Comparison of ENCODE assay signal across 7 mouse cellular contexts in the genomic region with DNA sequence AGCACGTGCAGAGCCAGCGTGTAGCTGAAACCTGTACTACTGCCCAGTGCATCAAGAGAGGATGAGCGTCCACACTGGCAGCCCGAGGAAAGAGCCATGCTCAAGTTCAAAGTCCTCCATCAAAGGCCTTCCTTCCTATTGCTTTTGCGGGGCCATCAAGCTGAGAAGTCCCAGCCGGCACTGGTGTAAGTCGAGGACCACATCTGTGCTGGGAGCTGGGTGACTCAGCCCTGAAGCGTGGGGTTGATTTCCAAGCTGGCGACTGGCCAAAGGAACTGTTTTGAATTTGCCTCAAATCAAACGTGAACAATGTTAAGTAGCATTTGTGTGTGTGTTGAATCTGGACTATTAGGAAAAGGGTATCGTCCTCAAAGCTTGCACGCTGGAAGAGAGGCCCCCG. TPM values are rescaled to one million over a fixed set of nuclear protein-coding genes. Genes with fewer than 3 reads are reported as not detected.
A peak's percentile ranks its signal among the peaks of the same experiment; 100 is the strongest.
DNase-seq lines count a peak whose midpoint lies in the region; ATAC-seq and TF ChIP-seq lines count a peak whose summit lies in the region.

No protein-coding gene starts in this region.

- TF ChIP-seq EP300 in lung, postnatal 0 days (IDR thresholded peaks at IDR 0.05) = no peak

- no peak overlapping the region for H3K4me3 ChIP-seq in lung, postnatal 0 days (ENCODE audit: low read depth, low read length)
- H3K4me3 ChIP-seq in liver, embryonic 11.5 days (ENCODE audit: low read depth, low read length) = no peak overlapping the region

- no peak for TF ChIP-seq CTCF in lung, postnatal 0 days (IDR thresholded peaks at IDR 0.05)

- no peaks in the 10 kb centered on the region for H3K27me3 ChIP-seq in lung, postnatal 0 days (replicated peaks; ENCODE audit: insufficient read depth, low read length)
- H3K27me3 ChIP-seq in liver, embryonic 11.5 days (replicated peaks; ENCODE audit: control insufficient read depth, insufficient read depth, low read length) = peaks cover 5% of the 10 kb centered on the region; the same call in 1 of the 2 replicates

- no peaks in the 10 kb centered on the region for H3K36me3 ChIP-seq in lung, postnatal 0 days (ENCODE audit: insufficient read depth, low read length)
- H3K36me3 ChIP-seq in liver, embryonic 11.5 days (ENCODE audit: control insufficient read depth, insufficient read depth, low read length) = no peaks in the 10 kb centered on the region

- peaks cover 4% of the 10 kb centered on the region; the same call in 1 of the 2 replicates for H3K4me1 ChIP-seq in lung, postnatal 0 days (ENCODE audit: insufficient read depth, low read depth, low read length)
- no peaks in the 10 kb centered on the region for H3K4me1 ChIP-seq in liver, embryonic 11.5 days (replicated peaks; ENCODE audit: control insufficient read depth, insufficient read depth, low read length)

- no peak overlapping the region for H3K4me2 ChIP-seq in lung, postnatal 0 days (replicated peaks; ENCODE audit: low read depth, low read length)
- H3K4me2 ChIP-seq in liver, embryonic 11.5 days = no peak overlapping the region

- H3K27ac ChIP-seq in lung, postnatal 0 days (ENCODE audit: low read length) = no peak overlapping the region
- H3K27ac ChIP-seq in liver, embryonic 11.5 days (ENCODE audit: low read depth, low read length) = no peak overlapping the region

- ATAC-seq in lung, postnatal 0 days = peak; percentile 80
- no peak for ATAC-seq in liver, embryonic 11.5 days (replicated peaks; ENCODE audit: low FRiP score)

- H3K9me3 ChIP-seq in lung, postnatal 0 days (ENCODE audit: low read length) = no peaks in the 10 kb centered on the region
- H3K9me3 ChIP-seq in liver, embryonic 11.5 days (ENCODE audit: control insufficient read depth, low read length) = no peaks in the 10 kb centered on the region

- no peak overlapping the region for H3K9ac ChIP-seq in lung, postnatal 0 days (replicated peaks; ENCODE audit: low read depth)
- no peak overlapping the region for H3K9ac ChIP-seq in liver, embryonic 11.5 days (ENCODE audit: low read depth, low read length)

- 16% methylated on average over 13 of the region's 13 CpGs for WGBS in lung, postnatal 0 days
- WGBS in liver, embryonic 11.5 days = 69% methylated on average over 13 of the region's 13 CpGs

- DNase-seq in MN1 (ENCODE audit: low spot score) = peak; percentile 88
- DNase-seq in adrenal gland, adult (ENCODE audit: inconsistent age in 2 of 2, low spot score in 1 of 2) = peak; percentile 76 to 89
- peak; percentile 79 for DNase-seq in gastrocnemius, postnatal 14 days
- DNase-seq in kidney, postnatal 14 days = peak; percentile 78
- peak; percentile 86 for DNase-seq in lung, postnatal 0 days (ENCODE audit: low spot score)
- peak; percentile 83 for DNase-seq in urinary bladder, postnatal 14 days (ENCODE audit: low spot score)
- DNase-seq in liver, embryonic 11.5 days (ENCODE audit: low spot score) = no peak

- intact Hi-C loops in gastrocnemius, postnatal 14 days (cut with DNase I; ENCODE audit: low total_unique reads) = no loop called here

RNA-seq across cellular contexts. Expression of a gene that starts 57.4 kb away (rescaled TPM):
- 1 to 10 TPM; 6.5 to 7.5 TPM for total RNA-seq in gastrocnemius, postnatal 14 days (2021)
- 0.72 and 0.96 TPM in 2 replicates for polyA plus RNA-seq in lung, postnatal 0 days (2015; fragmentation: Nextera tagmentation; extraction: Ambion mirVana)
- 0.77 TPM in 2 replicates for polyA plus RNA-seq in liver, embryonic 11.5 days (2014; fragmentation: Nextera tagmentation; extraction: Ambion mirVana)
